In genomic region chr1:135019087-135019774, GRCm38 (mm10) we compare ENCODE assay signal across 8 mouse cellular contexts. TPM values are rescaled to one million over a fixed set of nuclear protein-coding genes. Genes with fewer than 3 reads are reported as not detected.
DNase-seq lines count a peak whose midpoint lies in the region; ATAC-seq and TF ChIP-seq lines count a peak whose summit lies in the region.

No protein-coding gene starts in this region.

- ATAC-seq in lung, postnatal 0 days = no peak
- ATAC-seq in forebrain, embryonic 11.5 days (replicated peaks; ENCODE audit: low FRiP score) = peak; percentile 42
- peak; percentile 68 for ATAC-seq in neural tube, embryonic 14.5 days (ENCODE audit: low read depth)
- no peak for ATAC-seq in erythroblast, adult 5-6 weeks (replicated peaks; ENCODE audit: low FRiP score, poor library complexity, severe bottlenecking)

- no peak for TF ChIP-seq CTCF in lung, postnatal 0 days (IDR thresholded peaks at IDR 0.05)

- no peak overlapping the region for H3K27ac ChIP-seq in lung, postnatal 0 days (ENCODE audit: low read length)
- no peak overlapping the region for H3K27ac ChIP-seq in forebrain, embryonic 11.5 days (ENCODE audit: low read depth, low read length)
- H3K27ac ChIP-seq in neural tube, embryonic 14.5 days (ENCODE audit: low read depth, low read length) = no peak overlapping the region

- no peak overlapping the region for H3K4me3 ChIP-seq in lung, postnatal 0 days (ENCODE audit: low read depth, low read length)
- no peak overlapping the region for H3K4me3 ChIP-seq in forebrain, embryonic 11.5 days (ENCODE audit: low read depth, low read length)
- H3K4me3 ChIP-seq in neural tube, embryonic 14.5 days (ENCODE audit: low read depth, low read length) = no peak overlapping the region

- no peak for TF ChIP-seq EP300 in lung, postnatal 0 days (IDR thresholded peaks at IDR 0.05)

- no peaks in the 10 kb centered on the region for H3K27me3 ChIP-seq in lung, postnatal 0 days (replicated peaks; ENCODE audit: insufficient read depth, low read length)
- H3K27me3 ChIP-seq in forebrain, embryonic 11.5 days (ENCODE audit: control insufficient read depth, insufficient read depth, low read length) = no peaks in the 10 kb centered on the region
- no peaks in the 10 kb centered on the region for H3K27me3 ChIP-seq in neural tube, embryonic 14.5 days (ENCODE audit: control insufficient read depth, insufficient read depth, low read length)

- H3K36me3 ChIP-seq in lung, postnatal 0 days (ENCODE audit: insufficient read depth, low read length) = no peaks in the 10 kb centered on the region
- H3K36me3 ChIP-seq in forebrain, embryonic 11.5 days (ENCODE audit: control insufficient read depth, insufficient read depth, low read length) = no peaks in the 10 kb centered on the region
- no peaks in the 10 kb centered on the region for H3K36me3 ChIP-seq in neural tube, embryonic 14.5 days (ENCODE audit: control insufficient read depth, insufficient read depth, low read length)

- H3K9ac ChIP-seq in lung, postnatal 0 days (replicated peaks; ENCODE audit: low read depth) = no peak overlapping the region
- no peak overlapping the region for H3K9ac ChIP-seq in forebrain, embryonic 11.5 days (ENCODE audit: low read length)
- H3K9ac ChIP-seq in neural tube, embryonic 14.5 days (replicated peaks; ENCODE audit: low read depth, low read length) = no peak overlapping the region

- peaks cover 8% of the 10 kb centered on the region; the same call in 1 of the 2 replicates for H3K4me1 ChIP-seq in lung, postnatal 0 days (ENCODE audit: insufficient read depth, low read depth, low read length)
- H3K4me1 ChIP-seq in forebrain, embryonic 11.5 days (replicated peaks; ENCODE audit: control insufficient read depth, insufficient read depth, low read length) = peaks cover 8% of the 10 kb centered on the region; the same call in 1 of the 2 replicates
- H3K4me1 ChIP-seq in neural tube, embryonic 14.5 days (ENCODE audit: control insufficient read depth, insufficient read depth, low read length) = peaks cover 20% of the 10 kb centered on the region

- H3K4me2 ChIP-seq in lung, postnatal 0 days (replicated peaks; ENCODE audit: low read depth, low read length) = no peak overlapping the region
- no peak overlapping the region for H3K4me2 ChIP-seq in forebrain, embryonic 11.5 days (ENCODE audit: low read depth, low read length, severe bottlenecking)
- H3K4me2 ChIP-seq in neural tube, embryonic 14.5 days (ENCODE audit: low read depth, low read length) = no peak overlapping the region

- WGBS in lung, postnatal 0 days = 21% methylated on average over 13 of the region's 13 CpGs
- WGBS in forebrain, embryonic 11.5 days = 39% methylated on average over 13 of the region's 13 CpGs
- 8% methylated on average over 13 of the region's 13 CpGs for WGBS in neural tube, embryonic 14.5 days

- peak; percentile 26 for DNase-seq in embryo, embryonic 10.5 days (ENCODE audit: low spot score)
- DNase-seq in embryo, embryonic 10 days (ENCODE audit: low spot score) = no peak
- DNase-seq in lung, postnatal 0 days (ENCODE audit: low spot score) = peak; percentile 35
- no peak for DNase-seq in lung, postnatal 10 days
- no peak for DNase-seq in forebrain, embryonic 11.5 days (ENCODE audit: low spot score)
- no peak for DNase-seq in gastrocnemius, adult 8-10 months (ENCODE audit: low spot score in 2 of 2)

- no peaks in the 10 kb centered on the region for H3K9me3 ChIP-seq in lung, postnatal 0 days (ENCODE audit: low read length)
- no peaks in the 10 kb centered on the region for H3K9me3 ChIP-seq in forebrain, embryonic 11.5 days (ENCODE audit: control insufficient read depth, low read length)
- no peaks in the 10 kb centered on the region for H3K9me3 ChIP-seq in neural tube, embryonic 14.5 days (ENCODE audit: control insufficient read depth, low read length)

RNA-seq across cellular contexts. Expression of gene Ube2t, which starts 56.9 kb away (rescaled TPM):
- 4.7 and 5.6 TPM in 2 replicates for polyA plus RNA-seq in lung, postnatal 0 days (2015; fragmentation: Nextera tagmentation; extraction: Ambion mirVana)
- polyA plus RNA-seq in forebrain, embryonic 11.5 days (2014; fragmentation: Nextera tagmentation; extraction: Ambion mirVana) = 53.4 and 56.5 TPM in 2 replicates
- polyA plus RNA-seq in neural tube, embryonic 14.5 days (2014; fragmentation: Nextera tagmentation; extraction: Ambion mirVana) = 7.6 and 9.1 TPM in 2 replicates
- 1 to 10 TPM; 3.6 to 9.1 (median 6.4) TPM for total RNA-seq in gastrocnemius, adult 8-10 months (2022)
- total RNA-seq in erythroblast, adult 5-6 weeks (2015; ENCODE audit: low replicate concordance) = 26.3 and 43.6 TPM in 2 replicates
- 7.8 and 24.8 TPM in 2 replicates for total RNA-seq in erythroblast, adult 5-6 weeks (2017; ENCODE audit: low replicate concordance)

Comparison
In these comparisons a context has a peak if more than half of its experiments do, and no peak if none do; other contexts are left out.
1. DNase-seq: peak in embryo, embryonic 10.5 days (single experiment) and lung, postnatal 0 days (single experiment); none in embryo, embryonic 10 days (single experiment), lung, postnatal 10 days (single experiment), forebrain, embryonic 11.5 days (single experiment) and gastrocnemius, adult 8-10 months (0 of 2).
2. ATAC-seq: peak in forebrain, embryonic 11.5 days (single experiment) and neural tube, embryonic 14.5 days (single experiment); none in lung, postnatal 0 days (single experiment) and erythroblast, adult 5-6 weeks (single experiment).